Mouse (Mus musculus): ENCODE measurements around the gene Zcchc2. TPM values are rescaled to one million over a fixed set of nuclear protein-coding genes. Genes with fewer than 3 reads are reported as not detected.
A peak's percentile ranks its signal among the peaks of the same experiment; 100 is the strongest.

The Zcchc2 gene
- total RNA-seq, 2 experiments from 2014 or later: 6.1 to 11.4 TPM

DNA sequence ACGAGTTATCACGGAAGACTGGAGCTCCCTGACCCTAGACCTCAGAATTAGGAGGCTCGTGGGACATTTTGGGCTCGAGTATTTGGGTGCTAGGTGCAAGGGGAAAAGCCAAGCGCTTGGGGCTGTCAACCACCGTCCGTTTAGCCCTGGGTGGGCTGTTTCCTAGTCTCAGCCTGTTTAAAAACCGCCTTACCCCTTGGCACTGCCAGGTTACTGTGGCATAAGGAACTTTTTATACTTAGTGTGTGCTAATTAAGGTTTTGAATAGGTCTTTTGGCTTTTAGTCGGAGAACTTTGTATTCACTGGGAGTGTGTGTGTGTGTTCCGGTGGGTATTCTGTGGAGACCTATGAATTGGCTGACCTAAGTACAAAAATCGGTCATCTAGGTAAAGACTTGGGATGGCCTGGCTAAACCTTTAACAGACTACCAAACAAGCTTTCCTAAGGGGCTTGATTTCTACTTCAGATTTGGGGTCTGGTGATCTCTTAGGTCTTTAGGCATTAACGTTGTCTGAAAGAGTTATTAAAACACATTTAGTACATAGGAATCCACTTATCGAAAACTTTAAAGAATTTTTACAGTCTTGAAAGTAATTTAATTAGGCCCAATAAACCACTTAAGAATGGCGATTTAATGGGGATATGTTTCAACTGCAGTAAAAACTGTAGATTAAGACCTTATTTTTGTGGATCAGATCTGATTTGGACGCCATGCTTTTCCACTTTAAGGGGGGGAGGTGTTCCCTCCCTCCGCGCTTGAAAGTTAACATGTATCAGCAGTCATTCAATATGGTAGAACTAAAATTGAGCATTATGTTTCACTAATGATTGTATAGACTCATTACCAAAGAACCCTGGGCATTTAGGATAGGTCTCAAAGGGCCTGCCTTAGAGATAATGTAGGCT lies 2.0 kb downstream of the Zcchc2 start:
- intact Hi-C loops (cut with DNase I): loop anchor here (2.0 to 10.0 kb wide), 5 partner anchors 45 to 327 kb away; partner anchors contain the start of genes Phlpp1, Pign and Relch
- Histone ChIP-seq H3K4me3 (peak overlapping the region; percentile 99), H3K27ac (peak overlapping the region; percentile 94)
- no peak for TF ChIP-seq CTCF (IDR thresholded peaks at IDR 0.05)
- DNase-seq: no peak

GRCm38 (mm10) chr1:105993196-105993595 lies 3.0 kb downstream of the Zcchc2 start:
- DNase-seq: peak; percentile 47
- TF ChIP-seq CTCF (IDR thresholded peaks at IDR 0.05): no peak; the same call in 1 of the 2 replicates
- Histone ChIP-seq H3K27ac (peak overlapping the region; percentile 94), H3K4me3 (peak overlapping the region; percentile 99)
- intact Hi-C loops (cut with DNase I): loop anchor here (5.0 to 10.0 kb wide), 3 partner anchors 46 to 328 kb away; partner anchors contain the start of genes Phlpp1, Pign and Relch

DNA sequence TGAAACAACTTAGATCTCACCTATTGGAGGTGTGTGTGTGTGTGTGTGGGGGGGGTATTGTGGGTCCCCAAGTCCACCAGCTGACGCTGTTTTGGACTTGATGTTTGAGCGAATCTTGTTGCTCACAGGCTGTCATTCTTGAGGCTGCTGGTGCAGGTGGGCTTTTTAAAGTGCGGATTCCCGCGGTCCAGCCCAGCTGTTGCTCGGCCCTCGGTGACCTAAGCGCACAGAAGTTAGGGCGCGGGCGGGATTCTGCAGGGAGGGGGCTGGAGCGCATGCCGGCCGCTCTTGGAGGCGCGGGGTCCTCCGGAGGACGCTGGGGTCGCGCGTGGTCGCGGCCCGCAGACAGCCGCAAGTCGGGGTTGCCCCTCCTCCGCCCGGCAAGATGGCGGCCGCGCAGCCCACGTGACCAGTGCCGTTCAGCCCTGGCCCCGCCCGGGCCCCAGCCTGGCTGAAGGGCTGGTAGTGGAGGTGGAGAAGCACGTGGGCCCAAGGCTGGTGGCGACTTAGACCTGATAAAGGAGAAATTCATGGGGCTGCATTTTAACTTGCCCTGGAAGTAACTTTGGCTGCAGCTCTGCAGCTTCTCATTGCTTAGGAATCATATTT lies 3.5 kb downstream of the Zcchc2 start:
- Histone ChIP-seq H3K27ac (peak overlapping the region; percentile 94), H3K4me3 (peak overlapping the region; percentile 99)
- DNase-seq: peak; percentile 94
- intact Hi-C loops (cut with DNase I): loop anchor here (5.0 to 10.0 kb wide), 3 partner anchors 46 to 329 kb away; partner anchors contain the start of genes Phlpp1, Pign and Relch
- TF ChIP-seq CTCF (IDR thresholded peaks at IDR 0.05): no peak

GRCm38 (mm10) chr1:105995966-105996365 lies 5.8 kb downstream of the Zcchc2 start:
- Histone ChIP-seq H3K27ac (0 out of 2 replicates have a peak overlapping the region, but pooled peaks have one; percentile 0), H3K4me3 (no peak overlapping the region)
- no peak for DNase-seq
- intact Hi-C loops (cut with DNase I): loop anchor here (10.0 kb wide), 1 partner anchor 331 kb away; the partner anchor contains the start of genes Pign and Relch
- TF ChIP-seq CTCF (IDR thresholded peaks at IDR 0.05): no peak

DNA sequence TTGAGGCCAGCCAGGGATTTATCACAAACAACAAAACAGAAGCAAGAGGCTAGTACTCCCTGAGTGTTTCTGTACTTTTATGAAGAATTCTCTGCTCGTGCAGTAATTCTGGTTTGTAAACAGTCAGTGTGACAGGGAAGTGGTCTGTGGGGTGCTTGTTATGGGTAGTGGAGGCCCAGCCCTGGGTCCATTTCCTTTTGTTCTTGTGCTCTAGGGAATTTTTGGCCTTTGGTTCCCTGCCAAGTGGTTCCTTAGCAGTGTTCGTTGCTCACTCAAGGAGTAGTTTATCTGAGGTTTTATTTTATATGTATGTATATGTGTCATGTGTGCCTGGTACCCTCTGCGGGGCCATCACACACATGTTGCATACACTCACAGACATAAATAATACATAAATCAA lies 7.1 kb downstream of the Zcchc2 start:
- TF ChIP-seq CTCF (IDR thresholded peaks at IDR 0.05): no peak
- DNase-seq: no peak
- intact Hi-C loops (cut with DNase I): loop anchor here (10.0 kb wide), 1 partner anchor 332 kb away; the partner anchor contains the start of genes Pign and Relch
- Histone ChIP-seq H3K4me3 (no peak overlapping the region), H3K27ac (peak overlapping the region; percentile 4; the same call in 1 of the 2 replicates)

DNA sequence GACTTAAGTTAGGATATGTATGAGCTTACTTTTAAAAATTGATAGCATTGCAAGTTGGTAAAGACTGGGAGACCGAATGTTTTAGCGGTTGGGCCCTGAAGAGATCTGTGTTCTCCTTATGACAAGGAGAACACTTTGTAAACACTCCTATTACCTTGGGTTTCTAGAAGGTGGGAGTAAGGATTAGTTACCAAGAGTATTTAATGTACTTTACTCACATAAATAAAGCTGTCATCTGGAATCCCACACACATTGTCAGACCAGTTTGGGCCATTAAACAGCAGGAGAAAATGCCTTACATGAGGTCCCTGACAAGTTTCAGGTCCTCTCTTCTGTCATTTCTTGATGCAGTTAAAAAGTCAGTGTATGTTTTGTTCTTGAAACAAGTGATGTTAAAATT lies 9.6 kb downstream of the Zcchc2 start:
- intact Hi-C loops (cut with DNase I): loop anchor here (10.0 kb wide), 1 partner anchor 335 kb away; the partner anchor contains the start of genes Pign and Relch
- no peak overlapping the region for H3K4me3 ChIP-seq
- DNase-seq: no peak
- TF ChIP-seq CTCF (IDR thresholded peaks at IDR 0.05): no peak
- no peak overlapping the region for H3K27ac ChIP-seq

- no peak for TF ChIP-seq CTCF (IDR thresholded peaks at IDR 0.05)
- DNase-seq: no peak
- H3K27ac ChIP-seq: no peak overlapping the region
- H3K4me3 ChIP-seq: no peak overlapping the region
- intact Hi-C loops (cut with DNase I): no loop called here
Measured at GRCm38 (mm10) chr1:106007581-106007980, 17.4 kb downstream of the Zcchc2 start.

DNA sequence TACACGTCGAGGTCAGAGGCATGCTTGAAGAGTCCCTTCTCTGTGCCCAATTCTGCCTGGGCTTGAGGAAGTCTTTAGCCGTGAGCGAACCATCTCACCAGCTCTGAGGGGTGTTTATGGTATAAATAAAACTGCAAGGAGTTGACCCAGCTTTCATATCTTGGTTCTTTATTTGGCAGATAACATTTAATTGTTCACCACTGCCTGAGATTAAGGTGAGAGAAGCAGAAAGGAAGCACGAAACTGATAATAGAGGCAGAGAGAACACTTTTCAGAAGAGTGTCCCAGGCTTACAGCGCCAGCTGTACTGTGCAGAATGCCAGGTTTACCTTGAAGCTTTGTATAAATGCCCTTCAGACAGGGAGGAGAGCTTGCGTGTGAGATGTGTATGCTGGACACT lies 20.9 kb downstream of the Zcchc2 start:
- intact Hi-C loops (cut with DNase I): no loop called here
- DNase-seq: no peak
- no peak overlapping the region for H3K4me3 ChIP-seq
- no peak overlapping the region for H3K27ac ChIP-seq
- no peak for TF ChIP-seq CTCF (IDR thresholded peaks at IDR 0.05)

DNA sequence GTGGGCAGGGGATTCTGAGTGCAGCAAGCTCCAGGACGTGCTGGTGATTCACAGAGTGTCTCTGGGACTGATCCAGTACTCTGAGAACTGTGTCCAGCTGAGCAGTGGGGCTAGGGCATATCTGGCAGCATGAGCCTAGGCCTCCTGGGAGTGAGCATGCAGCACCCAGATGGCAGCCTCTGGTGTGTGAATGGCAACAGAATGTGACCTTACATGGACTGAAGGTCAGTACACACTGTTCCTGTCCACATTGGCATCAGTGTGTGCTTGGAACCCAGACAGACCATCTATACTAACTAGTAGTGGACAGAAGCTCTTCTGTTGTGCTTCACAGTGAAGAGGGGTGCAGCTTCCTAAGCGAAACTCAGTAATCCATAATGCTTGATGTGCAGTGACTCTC lies 23.6 kb downstream of the Zcchc2 start:
- TF ChIP-seq CTCF (IDR thresholded peaks at IDR 0.05): no peak
- intact Hi-C loops (cut with DNase I): no loop called here
- H3K27ac ChIP-seq: no peak overlapping the region

GRCm38 (mm10) chr1:106016262-106016661 lies 26.1 kb downstream of the Zcchc2 start:
- intact Hi-C loops (cut with DNase I): no loop called here
- Histone ChIP-seq H3K4me3 (no peak overlapping the region), H3K27ac (no peak overlapping the region)
- TF ChIP-seq CTCF (IDR thresholded peaks at IDR 0.05): no peak
- DNase-seq: no peak

More for the DNA sequence above, 23.6 kb downstream of the Zcchc2 start:
- no peak for DNase-seq
- H3K4me3 ChIP-seq: no peak overlapping the region

DNA sequence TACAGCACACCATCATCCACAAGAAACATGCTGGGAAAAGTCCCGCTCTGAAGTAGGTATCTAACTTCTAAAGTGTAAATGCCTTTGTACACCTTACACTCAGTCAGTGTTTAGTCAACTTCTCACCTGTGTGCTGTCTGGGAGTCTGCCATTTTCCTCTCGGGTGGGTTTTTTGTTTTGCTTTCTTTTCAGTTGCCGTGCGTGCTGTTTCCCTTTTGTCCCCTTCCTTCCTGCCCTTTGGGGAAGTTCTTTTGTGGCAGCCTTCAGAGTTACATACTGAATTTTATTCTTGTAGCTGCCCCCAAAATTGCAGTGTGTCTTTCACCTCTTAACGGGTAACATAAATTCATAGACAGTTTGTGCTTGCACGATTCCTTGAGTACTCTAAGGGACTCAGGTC lies 29.6 kb downstream of the Zcchc2 start:
- intact Hi-C loops (cut with DNase I): loop anchor here (10.0 kb wide), 1 partner anchor 275 kb away; no protein-coding TSS in a partner anchor
- no peak for TF ChIP-seq CTCF (IDR thresholded peaks at IDR 0.05)
- no peak for DNase-seq
- Histone ChIP-seq H3K27ac (no peak overlapping the region), H3K4me3 (no peak overlapping the region)

DNA sequence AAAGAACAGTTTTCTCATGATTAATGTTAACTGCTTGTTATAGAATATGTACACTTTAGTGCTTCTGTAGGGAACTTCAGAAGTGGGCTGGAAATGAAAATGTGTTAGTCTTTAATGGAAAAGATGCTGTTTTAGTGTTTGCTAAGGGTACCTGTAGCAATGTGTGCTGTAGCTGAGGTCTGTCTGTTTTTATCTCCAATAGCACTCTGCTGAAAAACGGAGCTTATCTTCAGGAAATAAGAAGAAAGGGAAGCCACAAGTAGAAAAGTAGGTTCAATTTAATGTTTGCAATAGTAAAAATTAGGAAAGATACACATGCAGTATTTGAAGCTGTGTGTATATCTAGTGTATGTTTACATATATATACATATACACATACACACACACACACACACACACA lies 32.8 kb downstream of the Zcchc2 start:
- Histone ChIP-seq H3K4me3 (no peak overlapping the region), H3K27ac (no peak overlapping the region)
- DNase-seq: no peak
- TF ChIP-seq CTCF (IDR thresholded peaks at IDR 0.05): no peak
- intact Hi-C loops (cut with DNase I): loop anchor here (10.0 kb wide), 1 partner anchor 278 kb away; no protein-coding TSS in a partner anchor

Data from gastrocnemius, adult 2 months (tissue).